Mouse (Mus musculus) brain, adult 2 months (tissue): Measurements from ENCODE around the gene Armc6.

Experiments used
- DNase-seq: peaks from one replicate; pipeline ENCODE4 v3.0.0; 2011; ENCODE audit warnings: low read depth, low spot score

Gene Armc6

GRCm38 (mm10) chr8:70195762-70196161 is 38.5 kb downstream of the Armc6 start:
- DNase-seq, result no peak

- no peak for DNase-seq
These were observed 40.1 kb downstream of the Armc6 start for GRCm38 (mm10) chr8:70194191-70194590.

- DNase-seq, result no peak
These were observed 41.0 kb downstream of the Armc6 start for GRCm38 (mm10) chr8:70193238-70193637.

- no peak for DNase-seq
These were observed 45.6 kb downstream of the Armc6 start for GRCm38 (mm10) chr8:70188707-70189106.

GRCm38 (mm10) chr8:70183194-70183593 is 51.1 kb downstream of the Armc6 start:
- DNase-seq, result no peak

GRCm38 (mm10) chr8:70181903-70182252 is 52.4 kb downstream of the Armc6 start:
- no peak for DNase-seq

- no peak for DNase-seq
These were observed 52.9 kb downstream of the Armc6 start for GRCm38 (mm10) chr8:70181212-70181902.

- DNase-seq, result peak; percentile 44
These were observed 55.2 kb downstream of the Armc6 start for GRCm38 (mm10) chr8:70179082-70179481.

GRCm38 (mm10) chr8:70178231-70178630 is 56.0 kb downstream of the Armc6 start:
- DNase-seq, result no peak

- DNase-seq, result peak; percentile 65
These were observed 60.2 kb downstream of the Armc6 start for GRCm38 (mm10) chr8:70174079-70174478.

- no peak for DNase-seq
These were observed 60.9 kb downstream of the Armc6 start for GRCm38 (mm10) chr8:70173320-70173719.

GRCm38 (mm10) chr8:70172043-70172681 is 62.1 kb downstream of the Armc6 start, which contains the start of gene Tmem161a:
Gene Tmem161a (plus strand): TSS chr8:70172356.
- DNase-seq, result peak; percentile 99

- DNase-seq, result no peak
These were observed 63.0 kb downstream of the Armc6 start for GRCm38 (mm10) chr8:70171240-70171639.

- DNase-seq, result no peak
These were observed 63.5 kb downstream of the Armc6 start for GRCm38 (mm10) chr8:70170748-70171147.
